Mouse (Mus musculus): Measurements from ENCODE around the gene H2-T23.
"Not testable (repeated sequence)": the region's sequence is repeated elsewhere in the genome, so short reads cannot be mapped to it uniquely, and the experiment has no call there.

GRCm38 (mm10) chr17:36031583-36032331, 898 bp downstream of the H2-T23 start:
- not testable (repeated sequence) for TF ChIP-seq BHLHE40 (IDR thresholded peaks at IDR 0.05; ENCODE audit: low read depth, low read length); UBTF (IDR thresholded peaks at IDR 0.05; ENCODE audit: low read depth, low read length); MAX (IDR thresholded peaks at IDR 0.05; ENCODE audit: low read length); ZKSCAN1 (IDR thresholded peaks at IDR 0.05; ENCODE audit: borderline replicate concordance, low read depth, low read length); MEF2A (IDR thresholded peaks at IDR 0.05; ENCODE audit: borderline replicate concordance, low read depth, low read length); CHD1 (IDR thresholded peaks at IDR 0.05; ENCODE audit: low read depth, low read length); POLR2A (IDR thresholded peaks at IDR 0.05; ENCODE audit: low read depth, low read length); EP300 (IDR thresholded peaks at IDR 0.05; ENCODE audit: low read length)
- peak in 1 of 2 experiments; percentile 17; a peak in 1 of 4 replicates for TF ChIP-seq CTCF (conservative IDR thresholded peaks at IDR 0.05 in 1 of 2, IDR thresholded peaks at IDR 0.05 in 1 of 2; ENCODE audit: low read depth in 2 of 2, low read length in 2 of 2)
